Mouse (Mus musculus) gastrocnemius, postnatal 25 days (tissue): ENCODE measurements around the gene Hmx3. TPM values are rescaled to one million over a fixed set of nuclear protein-coding genes. Genes with fewer than 3 reads are reported as not detected.

Experiments
- DNase-seq: peaks from one replicate; pipeline ENCODE4 v3.0.0; 2022
- total RNA-seq, 2 experiments: library from RNA; stranded (reverse); gene quantifications; 1 replicate in 1 of 2; 2 replicates in 1 of 2; pipeline ENCODE4 v1.2.3; 2021

Hmx3 gene
- total RNA-seq, 2 experiments from 2014 or later, result not detected

DNA sequence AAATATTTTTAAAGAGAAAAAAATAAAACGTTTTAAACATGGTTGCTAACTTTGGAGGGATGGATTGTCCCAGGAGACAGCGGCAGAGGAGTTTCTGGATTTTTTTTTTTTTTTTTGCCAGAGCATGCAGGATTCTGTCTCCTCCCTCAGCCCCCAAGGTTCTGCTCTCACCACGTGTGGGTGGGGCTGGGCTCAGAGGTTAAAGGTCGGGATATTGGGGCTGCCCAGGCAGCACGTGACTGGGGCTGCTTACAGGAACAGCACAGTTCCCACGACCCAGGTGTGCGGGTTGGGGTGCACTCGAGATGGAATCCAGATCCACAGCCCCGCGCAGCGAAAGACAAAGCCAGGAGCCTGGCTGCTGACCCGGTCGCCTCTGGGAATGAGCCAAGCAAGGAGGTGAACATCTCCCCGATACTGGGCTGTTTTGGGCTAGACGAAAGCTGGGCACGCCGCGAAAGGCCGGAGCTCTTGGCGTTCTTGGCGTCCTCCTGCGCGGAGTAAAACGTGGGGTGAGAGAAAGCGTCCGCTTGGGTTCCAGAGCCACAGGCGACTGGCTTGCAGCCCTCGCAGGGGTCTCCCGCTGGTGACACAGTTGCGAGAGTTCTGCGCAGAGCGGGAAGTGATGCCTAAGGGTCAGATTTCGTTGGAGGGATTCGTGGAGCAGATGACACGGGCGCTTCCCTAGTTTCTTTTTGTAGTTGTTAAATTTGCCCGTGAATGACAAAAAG is 14.0 kb downstream of the Hmx3 start:
- no peak for DNase-seq

DNA sequence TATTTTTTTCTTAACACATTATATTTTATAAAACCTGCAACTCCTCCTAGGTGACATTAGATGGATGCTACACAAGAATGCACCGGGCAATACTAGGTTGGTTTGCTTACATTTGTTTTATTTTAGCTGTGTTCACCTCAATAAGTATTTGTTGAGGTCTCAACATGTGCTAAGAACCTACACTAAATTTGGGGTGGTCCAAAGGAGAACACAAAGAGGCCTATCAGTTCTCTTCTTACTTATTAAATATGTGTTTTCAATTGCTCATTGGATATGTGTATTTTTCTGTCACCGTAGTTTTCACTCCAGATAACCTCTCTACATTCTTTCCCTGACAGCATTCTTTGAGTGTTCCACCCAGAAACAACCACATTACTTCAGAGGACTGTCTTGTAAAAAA is 15.1 kb downstream of the Hmx3 start:
- no peak for DNase-seq

DNA sequence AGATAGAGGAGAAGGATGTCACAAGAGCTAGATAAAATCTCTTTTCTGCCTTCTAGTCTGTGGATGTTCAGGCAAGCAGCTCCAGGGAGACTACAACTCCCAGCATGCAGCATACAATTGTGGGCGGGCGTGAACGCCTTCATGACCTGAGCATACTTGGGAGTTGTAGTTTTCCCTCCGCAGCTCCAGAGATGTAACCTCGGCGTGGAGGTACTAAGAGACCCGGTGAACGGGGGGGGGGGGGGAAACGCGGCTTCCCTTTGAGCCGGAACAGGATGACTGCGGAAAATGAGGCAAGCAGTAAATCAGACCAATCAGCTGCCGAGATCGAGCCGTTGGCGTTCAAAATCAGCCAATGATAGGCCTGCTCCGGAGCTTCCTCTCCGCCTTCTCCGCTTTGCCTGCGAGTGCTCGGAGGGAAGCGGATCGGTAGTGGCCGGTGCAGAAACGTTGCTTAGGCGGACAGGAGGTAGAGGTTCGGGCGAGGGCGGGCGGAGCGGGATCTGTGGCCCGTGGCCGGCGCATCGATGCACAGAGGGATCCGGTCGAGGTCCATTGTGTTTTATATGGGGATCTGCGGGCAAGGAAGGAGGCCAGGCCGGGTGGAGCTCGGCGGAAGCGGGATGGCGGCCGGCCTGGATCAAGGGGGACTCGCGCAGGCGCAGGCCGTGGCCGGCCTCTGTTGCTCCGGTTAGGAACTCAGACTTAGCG is 17.5 kb downstream of the Hmx3 start, which contains the start of gene Bub3:
Gene Bub3 (plus strand): TSS at position 237 of the 711 bp plus-strand sequence.
- peak; percentile 92 for DNase-seq

DNA sequence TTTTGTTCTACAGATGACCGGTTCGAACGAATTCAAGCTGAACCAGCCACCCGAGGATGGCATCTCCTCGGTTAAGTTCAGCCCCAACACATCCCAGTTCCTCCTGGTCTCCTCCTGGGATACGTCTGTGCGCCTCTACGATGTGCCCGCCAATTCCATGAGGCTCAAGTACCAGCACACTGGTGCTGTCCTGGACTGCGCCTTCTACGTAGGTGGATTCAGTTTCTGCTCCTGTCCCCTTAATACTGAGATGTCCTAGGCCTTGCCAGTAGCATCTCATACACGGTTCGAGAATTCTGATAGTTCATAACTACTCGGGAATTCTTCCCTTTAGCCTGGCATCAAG is 18.0 kb downstream of the Hmx3 start:
- DNase-seq, result no peak

DNA sequence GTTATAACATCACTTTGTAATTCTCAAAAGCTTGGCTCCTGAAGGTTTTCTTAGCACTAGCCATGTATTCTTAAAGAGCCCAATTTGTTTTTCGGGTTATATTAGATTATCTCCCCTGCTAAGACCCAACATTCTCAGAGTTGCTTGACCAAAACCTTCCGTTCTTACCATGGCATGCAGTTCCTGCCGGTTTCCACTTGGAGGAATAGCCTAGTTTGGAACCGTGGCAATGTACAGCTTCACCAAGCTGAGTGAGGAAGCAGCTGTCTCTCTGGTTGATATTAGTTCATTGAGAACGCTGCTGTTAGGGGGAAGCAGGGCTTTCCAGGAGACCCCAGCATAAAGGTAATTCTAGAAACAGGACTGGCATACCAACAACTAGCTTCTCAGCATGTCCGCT is 32.6 kb downstream of the Hmx3 start:
- no peak for DNase-seq

DNA sequence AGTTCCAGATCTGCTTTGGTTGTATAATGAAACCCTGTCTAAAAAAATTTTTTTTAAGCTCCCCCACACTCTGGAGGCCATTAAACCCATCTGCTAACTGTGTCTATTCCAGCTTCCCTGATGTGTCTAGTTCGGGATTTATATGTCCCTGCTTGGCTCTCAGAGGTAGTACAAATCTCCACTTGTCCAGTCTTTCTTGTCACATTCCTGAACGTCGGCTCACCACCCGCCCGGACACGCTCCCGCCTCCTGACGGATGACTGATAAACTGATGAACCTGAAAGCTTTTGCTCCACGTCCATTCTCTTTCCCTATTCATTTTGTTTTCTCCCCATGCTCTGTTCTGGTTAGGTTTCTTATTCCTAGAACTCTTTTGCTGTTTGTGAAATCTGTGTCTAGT is 39.5 kb downstream of the Hmx3 start:
- no peak for DNase-seq

DNA sequence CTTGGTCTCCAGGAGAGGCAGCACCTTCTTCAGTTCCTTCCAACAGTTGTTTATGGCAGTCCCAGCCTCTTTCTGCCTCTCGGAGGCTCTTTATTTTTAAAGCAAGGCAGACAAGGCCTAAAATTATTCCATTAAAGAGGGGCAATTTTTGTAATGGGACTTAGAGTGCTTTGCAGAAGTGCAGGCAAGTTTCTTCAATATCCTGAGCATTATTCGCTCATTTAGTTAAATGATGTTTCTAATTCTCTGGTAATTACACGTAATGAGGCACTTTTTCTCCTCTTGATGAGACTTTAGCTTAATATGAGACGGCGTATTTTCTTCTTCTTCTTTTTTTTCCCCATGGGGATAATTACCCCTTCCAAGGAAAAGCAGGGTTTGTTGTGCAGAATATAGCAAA is 42.9 kb downstream of the Hmx3 start:
- no peak for DNase-seq

Other genes with a start within 250 kb of the Hmx3 start
- under 1 TPM; 0.19 to 0.31 TPM for gene Cuzd1, start 220.6 kb upstream of the Hmx3 start, total RNA-seq
- not detected for gene Fam24b, start 213.4 kb upstream of the Hmx3 start, total RNA-seq
- gene Fam24a, start 209.0 kb upstream of the Hmx3 start, total RNA-seq, result not detected
- 10 to 100 TPM; 17.4 to 18.5 TPM for gene 2310057M21Rik, start 180.1 kb upstream of the Hmx3 start, total RNA-seq
- gene Pstk, start 171.7 kb upstream of the Hmx3 start, total RNA-seq, result 10 to 100 TPM; 35.7 to 37.9 TPM
- 10 to 100 TPM; 20.8 to 22.2 TPM for gene Ikzf5, start 132.3 kb upstream of the Hmx3 start, total RNA-seq
- 100 to 1,000 TPM; 120 to 130 TPM for gene Acadsb, start 132.3 kb upstream of the Hmx3 start, total RNA-seq
- not detected for gene Hmx2, start 5.9 kb downstream of the Hmx3 start, total RNA-seq
- 10 to 100 TPM; 28.9 to 32.8 TPM for gene Bub3, start 17.4 kb downstream of the Hmx3 start, total RNA-seq